Mouse (Mus musculus): ENCODE measurements around the gene Thnsl2.
A peak's percentile ranks its signal among the peaks of the same experiment; 100 is the strongest.

Gene Thnsl2

GRCm38 (mm10) chr6:71143894-71144455, at the start of gene Thnsl2:
Thnsl2 (minus strand) TSS chr6:71144439.
- DNase-seq (ENCODE audit: low spot score), result peak; percentile 84

GRCm38 (mm10) chr6:71193151-71193740, 49.0 kb upstream of the Thnsl2 start:
- DNase-seq (ENCODE audit: low spot score), result no peak

GRCm38 (mm10) chr6:71190501-71190900, 46.3 kb upstream of the Thnsl2 start:
- DNase-seq (ENCODE audit: low spot score), result no peak

DNA sequence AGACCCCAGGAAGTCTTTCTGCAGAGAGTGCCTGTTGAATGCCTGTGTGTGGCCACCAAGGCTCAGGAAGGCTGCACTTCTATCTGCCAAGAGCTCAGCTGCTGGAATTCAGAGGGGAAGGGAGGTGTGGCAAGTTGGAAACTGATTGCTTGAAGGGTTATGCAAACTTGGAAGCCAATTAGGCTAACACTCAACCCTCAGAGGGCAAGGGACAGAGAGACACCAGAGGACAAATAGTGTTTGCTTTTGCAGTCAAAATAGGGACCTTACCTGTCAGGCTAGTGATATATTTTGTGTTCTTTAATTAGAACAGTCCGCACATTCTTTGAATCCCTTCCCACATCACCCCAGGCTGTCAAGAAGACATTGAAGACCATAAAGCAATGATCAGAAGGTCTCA, 45.3 kb upstream of the Thnsl2 start:
- DNase-seq (ENCODE audit: low spot score), result no peak

DNA sequence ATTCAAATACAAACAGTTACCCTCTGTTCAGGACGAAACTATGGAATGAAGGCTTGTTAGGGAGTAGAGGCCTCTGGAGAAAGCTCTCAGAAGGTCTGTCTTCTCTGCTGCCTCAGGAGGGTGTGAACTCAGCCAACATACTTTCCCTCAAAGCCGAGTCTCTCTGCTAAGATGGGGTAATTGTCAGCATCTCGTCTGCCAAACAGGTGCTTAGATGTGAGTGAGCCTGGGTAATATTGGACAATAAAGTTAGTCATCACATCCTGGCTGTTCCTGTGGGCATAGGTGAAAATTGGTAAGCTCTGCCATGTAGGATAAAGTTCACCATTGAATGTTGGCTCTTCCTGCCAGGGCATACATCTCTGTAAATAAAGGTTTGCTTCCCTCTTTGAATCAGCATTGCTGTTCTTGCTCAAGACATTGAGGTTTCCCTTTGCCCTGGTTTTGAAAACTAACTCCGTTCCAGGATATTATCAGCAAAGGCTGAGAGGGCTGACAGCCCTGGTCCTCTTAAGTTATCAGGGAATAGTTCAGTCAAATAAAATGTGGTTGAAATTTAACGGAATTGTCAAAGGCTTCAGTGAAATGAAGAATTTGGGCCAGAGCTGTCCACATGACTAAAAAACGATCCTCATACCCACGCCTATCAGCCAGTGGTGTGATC, 40.8 kb upstream of the Thnsl2 start:
- no peak for DNase-seq (ENCODE audit: low spot score)

DNA sequence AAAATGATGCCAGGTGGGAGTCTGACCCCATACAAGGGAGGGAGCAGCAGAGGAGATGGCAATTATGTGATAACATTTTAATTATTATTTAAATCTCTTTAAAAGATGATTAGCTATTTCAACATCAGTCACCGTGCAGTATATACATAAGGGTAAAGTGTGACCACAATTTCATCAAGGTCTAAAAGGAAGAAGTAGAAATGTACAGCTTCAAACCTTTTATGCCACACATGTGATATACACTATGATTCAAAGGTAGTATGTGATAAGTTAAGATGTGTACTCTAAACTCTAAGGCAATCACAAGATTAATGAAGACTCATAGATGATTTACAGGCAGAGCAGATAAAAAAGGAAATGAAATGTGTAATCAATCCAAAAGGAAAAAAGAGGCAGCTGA, 36.4 kb upstream of the Thnsl2 start:
- DNase-seq (ENCODE audit: low spot score), result no peak

DNA sequence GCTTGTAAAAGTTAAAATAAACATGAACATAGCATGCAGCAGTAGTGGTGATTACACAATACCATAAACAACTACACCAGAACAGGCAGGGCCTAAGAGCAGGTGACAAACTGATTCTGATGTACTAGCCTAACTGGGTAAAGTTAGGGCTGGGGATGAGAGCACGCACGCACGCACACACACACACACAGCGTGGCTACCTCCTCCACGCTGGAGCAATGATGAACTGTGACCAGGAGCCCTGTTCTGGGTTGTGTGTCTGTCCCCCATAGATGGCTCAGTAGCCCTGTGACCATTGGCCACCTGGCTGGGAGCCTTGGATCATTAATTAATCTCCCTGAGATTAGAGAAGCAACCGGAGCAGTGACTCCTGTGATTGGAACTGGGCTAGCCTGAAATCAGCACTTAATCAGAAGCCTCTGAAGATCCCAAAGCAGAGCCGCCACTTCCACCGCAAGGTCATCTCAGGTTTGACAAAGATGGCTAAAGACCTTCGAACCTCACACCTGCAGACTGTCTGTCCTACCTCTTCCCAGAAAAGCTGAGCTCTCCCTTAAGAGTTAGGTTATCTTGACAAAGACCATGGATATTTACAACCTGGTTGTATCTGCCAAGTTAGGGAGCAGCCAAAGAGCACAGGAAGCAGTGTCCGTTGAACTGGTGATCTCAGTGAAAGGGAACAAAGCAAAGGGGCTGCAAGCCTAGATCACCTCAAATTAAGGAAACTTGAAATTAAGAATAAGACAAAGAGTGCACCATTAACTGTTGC, 28.8 kb upstream of the Thnsl2 start:
- DNase-seq (ENCODE audit: low spot score), result no peak

GRCm38 (mm10) chr6:71166551-71167169, 22.4 kb upstream of the Thnsl2 start:
- no peak for DNase-seq (ENCODE audit: low spot score)

DNA sequence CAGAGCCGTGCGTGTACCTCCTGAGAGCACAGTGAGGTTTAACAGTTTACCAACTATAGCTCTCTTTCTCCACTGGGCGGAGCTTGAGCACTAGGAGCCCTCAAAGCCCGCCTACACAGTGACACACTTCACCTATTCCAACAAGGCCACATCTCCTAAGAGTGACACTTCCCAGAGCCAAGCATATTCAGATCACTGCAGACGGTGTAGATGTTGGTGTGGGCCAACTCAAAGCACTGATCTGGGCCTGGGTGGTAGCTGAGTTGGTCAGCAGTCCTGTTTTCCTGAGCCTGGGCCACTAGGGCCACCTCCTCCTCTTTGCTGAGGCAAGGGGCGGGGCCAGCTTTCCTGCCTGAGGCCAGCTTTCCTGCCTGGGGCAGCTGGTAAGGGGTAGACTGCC, 20.2 kb upstream of the Thnsl2 start:
- no peak for DNase-seq (ENCODE audit: low spot score)

DNA sequence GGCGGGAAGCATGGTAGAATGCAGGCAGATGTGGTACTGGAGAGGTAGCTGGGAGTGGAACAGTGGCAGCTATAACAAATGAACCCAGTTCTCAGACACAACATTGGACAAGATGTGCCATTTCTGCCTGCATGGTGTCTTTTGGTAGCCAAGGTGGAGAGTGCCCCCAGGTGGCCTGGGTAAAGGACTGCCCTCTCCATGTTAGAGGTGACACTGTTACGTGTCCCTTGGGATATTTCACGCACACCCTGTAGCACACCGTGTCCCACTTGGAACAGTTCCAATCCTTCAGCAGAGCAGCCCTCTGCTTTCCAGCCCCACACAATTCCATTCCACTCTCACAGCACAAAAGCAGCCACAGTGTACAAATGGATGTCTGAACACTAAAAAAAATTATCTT, 18.0 kb upstream of the Thnsl2 start:
- DNase-seq (ENCODE audit: low spot score), result no peak

DNA sequence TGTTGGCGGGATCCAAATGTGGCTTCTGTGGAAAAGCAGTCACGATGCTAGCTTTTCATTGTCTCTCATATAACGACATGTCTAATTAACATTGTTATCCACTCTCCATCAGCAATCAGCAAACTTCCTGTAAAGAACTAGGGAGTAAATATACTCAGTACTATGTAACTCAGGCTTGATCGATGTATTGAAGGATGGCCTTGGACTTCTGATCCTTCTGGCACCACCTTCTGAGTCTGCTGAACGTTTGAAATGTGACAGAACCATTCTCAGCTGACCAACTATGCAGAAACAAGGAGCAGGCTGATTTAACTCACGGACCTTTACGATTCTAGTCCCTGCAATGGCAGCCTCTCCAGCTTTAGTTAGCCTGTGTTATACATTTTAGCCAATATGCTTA, 17.1 kb upstream of the Thnsl2 start:
- DNase-seq (ENCODE audit: low spot score), result no peak

DNA sequence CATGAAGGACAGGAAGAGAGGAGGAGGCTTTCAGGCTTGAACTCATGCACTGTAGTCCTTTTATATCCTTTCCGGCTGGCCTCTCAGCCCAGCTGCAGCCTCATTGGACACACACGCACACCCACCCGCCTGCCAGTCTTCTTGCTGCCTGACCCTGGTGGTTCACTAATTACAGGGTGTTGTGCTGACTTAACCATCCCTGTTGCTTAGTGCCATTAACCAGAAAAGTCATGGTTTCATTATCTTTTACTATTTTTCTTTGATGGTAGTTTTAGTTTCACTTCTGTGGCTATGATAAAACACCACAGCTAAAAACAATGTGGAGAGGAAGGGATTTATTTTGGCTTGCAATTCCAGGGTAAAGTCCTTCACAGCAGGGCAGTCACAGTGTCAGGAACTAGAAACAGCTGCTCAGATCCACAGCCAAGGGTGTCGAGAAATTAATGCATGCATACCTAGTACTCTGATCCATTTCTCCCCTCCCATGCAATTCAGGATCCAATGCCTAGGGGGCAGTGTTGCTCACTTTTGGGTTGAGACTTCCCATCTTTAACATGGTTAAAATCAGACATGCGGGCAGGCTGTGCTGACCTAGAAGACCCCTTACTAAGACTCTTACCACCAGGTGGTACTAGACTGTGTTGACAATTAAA, 12.6 kb upstream of the Thnsl2 start:
- DNase-seq (ENCODE audit: low spot score), result no peak

- DNase-seq (ENCODE audit: low spot score), result no peak
These were observed 10.6 kb upstream of the Thnsl2 start for GRCm38 (mm10) chr6:71154861-71155260.

- DNase-seq (ENCODE audit: low spot score), result no peak
These were observed 9.2 kb upstream of the Thnsl2 start for GRCm38 (mm10) chr6:71153486-71153885.

DNA sequence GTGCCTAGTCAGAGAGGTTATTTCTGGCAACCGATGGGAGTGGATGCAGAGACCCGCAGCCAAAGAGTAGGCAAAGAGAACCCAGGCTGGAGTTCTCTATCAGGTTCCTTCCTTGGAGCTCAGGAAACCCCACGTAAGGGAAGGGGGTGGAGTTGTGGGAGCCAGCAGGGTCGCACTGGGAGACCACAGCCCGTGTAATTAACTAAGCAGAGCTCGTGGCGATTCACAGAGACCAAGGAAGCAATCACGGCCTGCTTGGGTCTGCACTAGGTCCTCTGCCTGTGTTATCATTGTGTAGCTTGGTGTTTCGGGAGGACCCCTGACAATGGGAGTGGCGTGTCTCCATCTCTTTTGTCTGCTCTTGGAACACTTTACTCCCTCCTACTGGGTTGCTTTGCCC, 6.9 kb upstream of the Thnsl2 start:
- DNase-seq (ENCODE audit: low spot score), result no peak

GRCm38 (mm10) chr6:71149534-71149933, 5.3 kb upstream of the Thnsl2 start:
- DNase-seq (ENCODE audit: low spot score), result peak; percentile 67

- DNase-seq (ENCODE audit: low spot score), result peak; percentile 60
These were observed 4.1 kb upstream of the Thnsl2 start for GRCm38 (mm10) chr6:71148336-71148735.

GRCm38 (mm10) chr6:71145288-71145989, 1.2 kb upstream of the Thnsl2 start:
- DNase-seq (ENCODE audit: low spot score), result peak; percentile 77

- DNase-seq (ENCODE audit: low spot score), result peak; percentile 44
These were observed 915 bp downstream of the Thnsl2 start for GRCm38 (mm10) chr6:71143154-71143893.

DNA sequence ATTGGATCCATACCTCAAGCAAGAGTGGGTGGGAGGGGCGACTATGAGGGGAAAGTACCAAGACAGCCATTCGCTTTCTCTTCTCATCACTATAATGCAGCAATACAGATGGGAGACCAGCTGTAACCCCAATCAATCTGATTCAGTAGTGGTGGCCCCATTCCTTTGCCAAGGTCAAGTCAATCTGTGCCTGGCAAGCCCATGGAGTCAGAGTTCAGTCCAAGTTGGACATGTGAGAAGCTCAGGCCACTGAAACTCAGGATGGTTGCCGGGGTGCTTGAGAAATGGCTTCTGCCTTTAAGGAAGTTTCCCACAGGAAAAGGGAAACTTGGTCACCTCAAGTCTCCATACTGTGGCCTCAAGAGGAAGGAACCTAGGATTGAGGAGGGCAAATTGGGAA, 9.2 kb downstream of the Thnsl2 start:
- DNase-seq (ENCODE audit: low spot score), result no peak

- no peak for DNase-seq (ENCODE audit: low spot score)
These were observed 10.7 kb downstream of the Thnsl2 start for GRCm38 (mm10) chr6:71133559-71133958.
